Mouse (Mus musculus) neural tube, embryonic 15.5 days (tissue): Measurements from ENCODE around the gene Tbc1d1. TPM values are rescaled to one million over a fixed set of nuclear protein-coding genes. Genes with fewer than 3 reads are reported as not detected.

Experiments used
- ATAC-seq: fragments of 200-750 bp; cut with Nextera tagmentation; 2 replicates; pipeline ENCODE4 v1.8.0; 2017; ENCODE audit warnings: mild to moderate bottlenecking, moderate TSS enrichment, moderate library complexity; ENCODE audit not compliant: low FRiP score
- H3K27ac ChIP-seq: fragments of 300-500 bp; sonication (generic); replicated peaks from 2 replicates; pipeline ENCODE4 v1.5.1; 2015; ENCODE audit warnings: mild to moderate bottlenecking, inconsistent platforms
- H3K27me3 ChIP-seq: fragments of 300-500 bp; sonication (generic); replicated peaks from 2 replicates; pipeline ENCODE4 v1.6.1; 2015; ENCODE audit warnings: inconsistent platforms
- H3K36me3 ChIP-seq: fragments of 300-500 bp; sonication (generic); 2 replicates; pipeline ENCODE4 v1.6.1; 2015; ENCODE audit warnings: inconsistent platforms
- H3K4me1 ChIP-seq: fragments of 300-500 bp; sonication (generic); 2 replicates; pipeline ENCODE4 v1.6.1; 2015; ENCODE audit warnings: inconsistent platforms
- H3K4me2 ChIP-seq: fragments of 300-500 bp; sonication (generic); 2 replicates; pipeline ENCODE4 v1.6.1; 2015; ENCODE audit warnings: inconsistent platforms, mild to moderate bottlenecking, moderate library complexity
- H3K4me3 ChIP-seq: fragments of 300-500 bp; sonication (generic); replicated peaks from 2 replicates; pipeline ENCODE4 v1.5.1; 2015; ENCODE audit warnings: mild to moderate bottlenecking, inconsistent platforms
- H3K9ac ChIP-seq: fragments of 300-500 bp; sonication (generic); replicated peaks from 2 replicates; pipeline ENCODE4 v1.6.1; 2015; ENCODE audit warnings: mild to moderate bottlenecking, inconsistent platforms
- H3K9me3 ChIP-seq: fragments of 300-500 bp; sonication (generic); replicated peaks from 2 replicates; pipeline ENCODE4 v1.6.1; 2016; ENCODE audit warnings: inconsistent platforms
- WGBS: fragments of 180-500 bp; shearing (Covaris S2); methylation state at CpG from one replicate; pipeline ENCODE4 v1.1.7; 2015; ENCODE audit warnings: mixed read lengths; 5-methylcytosine and 5-hydroxymethylcytosine counted together
- polyA plus RNA-seq: library from polyadenylated mRNA; unstranded; fragments of >200 nt; fragmentation: Nextera tagmentation; extraction: Ambion mirVana; gene quantifications from 2 replicates; pipeline ENCODE4 v1.2.1, GENCODE M21; 2015

Tbc1d1 gene
- polyA plus RNA-seq, 1 experiment from 2014 or later: 13.5 TPM

GRCm38 (mm10) chr5:64267279-64267678, 111.2 kb downstream of the Tbc1d1 start:
- Histone ChIP-seq H3K9ac (no peak overlapping the region), H3K27me3 (no peaks in the 10 kb centered on the region), H3K27ac (no peak overlapping the region), H3K36me3 (peaks cover 5% of the 10 kb centered on the region; the same call in 1 of the 2 replicates), H3K4me2 (no peak overlapping the region), H3K9me3 (no peaks in the 10 kb centered on the region), H3K4me3 (no peak overlapping the region), H3K4me1 (peaks cover 16% of the 10 kb centered on the region)
- no peak for ATAC-seq
- WGBS: 82% methylated on average over 9 of the region's 9 CpGs

- H3K4me2 ChIP-seq: no peak overlapping the region
- H3K4me1 ChIP-seq: peaks cover 7% of the 10 kb centered on the region
- ATAC-seq: no peak
- 27% methylated on average over 7 of the region's 7 CpGs for WGBS
- H3K9ac ChIP-seq: no peak overlapping the region
- no peaks in the 10 kb centered on the region for H3K27me3 ChIP-seq
- H3K36me3 ChIP-seq: peaks cover 5% of the 10 kb centered on the region; the same call in 1 of the 2 replicates
- no peak overlapping the region for H3K27ac ChIP-seq
- H3K4me3 ChIP-seq: no peak overlapping the region
- H3K9me3 ChIP-seq: no peaks in the 10 kb centered on the region
These were observed 113.6 kb downstream of the Tbc1d1 start for GRCm38 (mm10) chr5:64269669-64270068.

DNA sequence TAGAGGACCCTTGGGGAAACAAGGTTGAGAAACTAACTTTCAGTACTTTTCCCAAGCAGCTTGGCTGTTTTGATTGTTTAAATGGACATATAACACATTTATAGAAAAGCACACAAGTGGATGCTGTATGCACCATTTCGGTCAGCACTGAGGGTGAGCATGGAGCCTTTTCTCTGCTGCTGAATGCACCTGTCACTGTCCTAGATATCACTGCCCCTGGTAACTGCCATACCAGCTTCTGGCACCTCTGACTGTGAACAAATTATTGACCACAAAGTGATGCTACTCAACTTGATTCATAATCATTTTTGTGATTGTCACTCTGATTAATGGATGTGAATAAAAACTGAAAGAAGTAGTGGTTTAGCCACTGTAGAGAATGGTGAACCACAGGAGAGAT, 117.4 kb downstream of the Tbc1d1 start:
- Histone ChIP-seq H3K9me3 (no peaks in the 10 kb centered on the region), H3K9ac (no peak overlapping the region), H3K4me2 (no peak overlapping the region), H3K27ac (no peak overlapping the region), H3K4me1 (peaks cover 8% of the 10 kb centered on the region), H3K27me3 (no peaks in the 10 kb centered on the region), H3K4me3 (no peak overlapping the region), H3K36me3 (peaks cover 5% of the 10 kb centered on the region; the same call in 1 of the 2 replicates)
- no peak for ATAC-seq
- WGBS: 97% methylated on average over 1 of the region's 1 CpGs

- no peaks in the 10 kb centered on the region for H3K27me3 ChIP-seq
- H3K36me3 ChIP-seq: peaks cover 5% of the 10 kb centered on the region; the same call in 1 of the 2 replicates
- no peak overlapping the region for H3K9ac ChIP-seq
- no peak overlapping the region for H3K4me2 ChIP-seq
- ATAC-seq: no peak
- 86% methylated on average over 9 of the region's 9 CpGs for WGBS
- H3K9me3 ChIP-seq: no peaks in the 10 kb centered on the region
- H3K4me3 ChIP-seq: no peak overlapping the region
- H3K4me1 ChIP-seq: peaks cover 8% of the 10 kb centered on the region
- no peak overlapping the region for H3K27ac ChIP-seq
These were observed 118.2 kb downstream of the Tbc1d1 start for GRCm38 (mm10) chr5:64274296-64274695.

GRCm38 (mm10) chr5:64274738-64275451, 118.8 kb downstream of the Tbc1d1 start:
- Histone ChIP-seq H3K9me3 (no peaks in the 10 kb centered on the region), H3K9ac (no peak overlapping the region), H3K4me1 (peaks cover 7% of the 10 kb centered on the region), H3K4me2 (no peak overlapping the region), H3K27me3 (no peaks in the 10 kb centered on the region), H3K4me3 (no peak overlapping the region), H3K36me3 (peaks cover 5% of the 10 kb centered on the region; the same call in 1 of the 2 replicates), H3K27ac (no peak overlapping the region)
- WGBS: 42% methylated on average over 17 of the region's 17 CpGs
- peak; percentile 71; the same call in 1 of the 2 replicates for ATAC-seq

DNA sequence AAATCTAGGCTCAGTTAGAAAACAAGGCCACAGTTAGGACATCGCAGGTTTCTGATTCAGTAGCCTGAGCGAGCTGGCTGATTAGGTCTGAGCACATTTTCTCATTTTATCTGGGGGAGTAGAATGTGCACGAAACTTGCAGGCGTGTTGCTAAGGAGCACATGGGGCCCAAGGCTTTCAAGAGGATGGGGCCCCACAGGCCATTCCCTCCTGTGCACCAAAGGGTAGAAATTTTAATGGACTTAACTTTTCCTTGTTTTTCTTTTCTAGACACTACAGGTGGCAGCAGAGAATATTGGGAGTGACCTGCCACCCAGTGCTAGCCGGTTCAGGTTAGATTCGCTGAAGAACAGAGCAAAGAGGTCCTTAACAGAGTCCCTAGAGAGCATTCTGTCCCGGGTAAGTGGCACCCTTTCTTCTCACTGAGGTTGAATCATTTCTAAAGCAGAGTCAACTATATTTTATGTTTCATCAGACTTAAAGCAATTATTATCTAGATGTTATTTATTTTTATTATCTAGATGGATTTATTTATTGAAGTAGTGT, 121.6 kb downstream of the Tbc1d1 start:
- Histone ChIP-seq H3K4me1 (peaks cover 13% of the 10 kb centered on the region), H3K27ac (no peak overlapping the region), H3K9ac (no peak overlapping the region), H3K4me2 (no peak overlapping the region), H3K4me3 (no peak overlapping the region), H3K27me3 (no peaks in the 10 kb centered on the region), H3K36me3 (peaks cover 5% of the 10 kb centered on the region; the same call in 1 of the 2 replicates), H3K9me3 (no peaks in the 10 kb centered on the region)
- ATAC-seq: no peak
- WGBS: 85% methylated on average over 7 of the region's 7 CpGs

DNA sequence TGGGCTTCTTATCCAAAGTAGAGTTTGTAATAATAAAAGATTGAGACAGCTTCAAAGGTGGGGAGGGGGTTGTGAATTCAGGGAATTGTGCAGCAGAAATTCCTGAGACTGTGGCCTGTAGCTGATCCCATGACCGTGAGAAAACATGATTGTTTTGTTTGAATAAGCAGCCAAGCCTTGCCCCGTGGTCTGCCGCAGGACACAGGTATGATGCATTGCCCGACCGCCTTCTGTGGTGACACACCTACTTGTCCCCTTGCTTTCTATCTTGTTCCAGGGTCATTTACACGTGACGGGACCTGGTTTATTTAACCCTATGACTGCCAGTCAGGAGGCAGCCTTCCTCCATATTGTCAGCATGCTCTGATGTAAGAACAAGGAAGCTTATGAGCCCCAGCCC, 123.6 kb downstream of the Tbc1d1 start:
- Histone ChIP-seq H3K4me1 (peaks cover 11% of the 10 kb centered on the region), H3K27ac (no peak overlapping the region), H3K4me3 (no peak overlapping the region), H3K4me2 (no peak overlapping the region), H3K9me3 (no peaks in the 10 kb centered on the region), H3K27me3 (no peaks in the 10 kb centered on the region), H3K36me3 (peaks cover 14% of the 10 kb centered on the region; the same call in 1 of the 2 replicates), H3K9ac (no peak overlapping the region)
- ATAC-seq: no peak
- WGBS: 57% methylated on average over 7 of the region's 7 CpGs

- Histone ChIP-seq H3K4me2 (no peak overlapping the region), H3K4me1 (peaks cover 10% of the 10 kb centered on the region), H3K4me3 (no peak overlapping the region), H3K27ac (0 out of 2 replicates have a peak overlapping the region, but pooled peaks have one; percentile 18), H3K27me3 (no peaks in the 10 kb centered on the region), H3K36me3 (peaks cover 14% of the 10 kb centered on the region; the same call in 1 of the 2 replicates), H3K9ac (no peak overlapping the region), H3K9me3 (no peaks in the 10 kb centered on the region)
- ATAC-seq: peak; percentile 84
- WGBS: 71% methylated on average over 8 of the region's 8 CpGs
These were observed 124.1 kb downstream of the Tbc1d1 start for GRCm38 (mm10) chr5:64280191-64280590.

- Histone ChIP-seq H3K4me2 (no peak overlapping the region), H3K27ac (0 out of 2 replicates have a peak overlapping the region, but pooled peaks have one; percentile 18), H3K27me3 (no peaks in the 10 kb centered on the region), H3K4me3 (no peak overlapping the region), H3K4me1 (peaks cover 10% of the 10 kb centered on the region), H3K36me3 (peaks cover 14% of the 10 kb centered on the region; the same call in 1 of the 2 replicates), H3K9me3 (no peaks in the 10 kb centered on the region), H3K9ac (no peak overlapping the region)
- ATAC-seq: peak; percentile 33; the same call in 1 of the 2 replicates
- WGBS: 72% methylated on average over 4 of the region's 4 CpGs
These were observed 124.5 kb downstream of the Tbc1d1 start for GRCm38 (mm10) chr5:64280613-64281012.

DNA sequence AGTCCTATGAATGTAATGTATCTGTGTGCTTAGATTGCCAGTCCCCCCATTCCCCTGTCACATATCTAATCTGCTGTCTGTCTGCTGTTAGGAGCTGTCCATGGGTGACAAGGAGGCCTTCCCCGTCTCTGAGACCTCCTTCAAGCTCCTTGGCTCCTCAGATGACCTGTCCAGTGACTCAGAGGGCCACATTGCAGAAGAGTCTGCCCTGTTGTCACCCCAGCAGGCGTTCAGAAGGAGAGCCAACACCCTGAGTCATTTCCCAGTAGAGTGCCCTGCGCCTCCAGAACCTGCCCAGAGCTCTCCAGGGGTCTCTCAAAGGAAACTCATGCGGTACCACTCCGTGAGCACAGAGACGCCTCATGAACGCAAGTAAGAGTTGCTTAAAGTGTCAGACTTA, 125.6 kb downstream of the Tbc1d1 start:
- Histone ChIP-seq H3K9ac (no peak overlapping the region), H3K4me3 (no peak overlapping the region), H3K4me2 (no peak overlapping the region), H3K27me3 (no peaks in the 10 kb centered on the region), H3K4me1 (peaks cover 10% of the 10 kb centered on the region), H3K9me3 (no peaks in the 10 kb centered on the region), H3K27ac (no peak overlapping the region), H3K36me3 (peaks cover 17% of the 10 kb centered on the region; the same call in 1 of the 2 replicates)
- no peak for ATAC-seq
- WGBS: 89% methylated on average over 7 of the region's 7 CpGs

GRCm38 (mm10) chr5:64282594-64282993, 126.5 kb downstream of the Tbc1d1 start:
- no peak for ATAC-seq
- Histone ChIP-seq H3K4me3 (no peak overlapping the region), H3K4me2 (no peak overlapping the region), H3K4me1 (peaks cover 10% of the 10 kb centered on the region), H3K36me3 (peaks cover 20% of the 10 kb centered on the region; the same call in 1 of the 2 replicates), H3K9me3 (no peaks in the 10 kb centered on the region), H3K9ac (no peak overlapping the region), H3K27ac (no peak overlapping the region), H3K27me3 (no peaks in the 10 kb centered on the region)
- WGBS: 82% methylated on average over 4 of the region's 4 CpGs

- Histone ChIP-seq H3K9ac (no peak overlapping the region), H3K36me3 (peaks cover 23% of the 10 kb centered on the region), H3K4me2 (no peak overlapping the region), H3K27ac (no peak overlapping the region), H3K4me1 (peaks cover 9% of the 10 kb centered on the region), H3K4me3 (no peak overlapping the region), H3K9me3 (no peaks in the 10 kb centered on the region), H3K27me3 (no peaks in the 10 kb centered on the region)
- 80% methylated on average over 4 of the region's 4 CpGs for WGBS
- ATAC-seq: no peak
These were observed 129.2 kb downstream of the Tbc1d1 start for GRCm38 (mm10) chr5:64285289-64285688.
